Mouse (Mus musculus) 3134 (cell line): ENCODE data around the gene Trappc10.

ENCODE experiments used
- DNase-seq: peaks from one replicate; pipeline ENCODE4 v3.0.0-alpha.2; 2011; ENCODE audit warnings: low spot score; ENCODE audit not compliant: insufficient read length; ENCODE audit errors: extremely low read depth

Gene Trappc10

GRCm38 (mm10) chr10:78244438-78245224 lies at the start of gene Trappc10:
Trappc10 (minus strand) TSS chr10:78244641.
- DNase-seq: peak; percentile 89

GRCm38 (mm10) chr10:78293576-78293975 lies 49.1 kb upstream of the Trappc10 start:
- DNase-seq: no peak

GRCm38 (mm10) chr10:78292381-78292780 lies 47.9 kb upstream of the Trappc10 start:
- DNase-seq: no peak

GRCm38 (mm10) chr10:78290730-78291535 lies 46.5 kb upstream of the Trappc10 start:
- no peak for DNase-seq

- no peak for DNase-seq
Observed at GRCm38 (mm10) chr10:78288896-78289295, 44.5 kb upstream of the Trappc10 start.

GRCm38 (mm10) chr10:78288135-78288534 lies 43.7 kb upstream of the Trappc10 start:
- no peak for DNase-seq

GRCm38 (mm10) chr10:78287465-78288132 lies 43.2 kb upstream of the Trappc10 start:
- no peak for DNase-seq

GRCm38 (mm10) chr10:78285959-78286358 lies 41.5 kb upstream of the Trappc10 start:
- no peak for DNase-seq

GRCm38 (mm10) chr10:78285409-78285808 lies 41.0 kb upstream of the Trappc10 start:
- DNase-seq: no peak

- DNase-seq: no peak
Observed at GRCm38 (mm10) chr10:78284812-78285211, 40.4 kb upstream of the Trappc10 start.

GRCm38 (mm10) chr10:78282411-78282810 lies 38.0 kb upstream of the Trappc10 start:
- no peak for DNase-seq

GRCm38 (mm10) chr10:78280486-78280885 lies 36.0 kb upstream of the Trappc10 start:
- no peak for DNase-seq

GRCm38 (mm10) chr10:78279210-78279609 lies 34.8 kb upstream of the Trappc10 start:
- DNase-seq: peak; percentile 35

GRCm38 (mm10) chr10:78277835-78278234 lies 33.4 kb upstream of the Trappc10 start:
- no peak for DNase-seq

GRCm38 (mm10) chr10:78276242-78276641 lies 31.8 kb upstream of the Trappc10 start:
- DNase-seq: no peak

- no peak for DNase-seq
Observed at GRCm38 (mm10) chr10:78272932-78273331, 28.5 kb upstream of the Trappc10 start.

GRCm38 (mm10) chr10:78265881-78266280 lies 21.4 kb upstream of the Trappc10 start:
- DNase-seq: no peak

GRCm38 (mm10) chr10:78264735-78265134 lies 20.3 kb upstream of the Trappc10 start:
- DNase-seq: no peak

GRCm38 (mm10) chr10:78260916-78261650 lies 16.6 kb upstream of the Trappc10 start:
- no peak for DNase-seq

GRCm38 (mm10) chr10:78260322-78260721 lies 15.9 kb upstream of the Trappc10 start:
- no peak for DNase-seq

- no peak for DNase-seq
Observed at GRCm38 (mm10) chr10:78259702-78260101, 15.3 kb upstream of the Trappc10 start.
